Mouse (Mus musculus) kidney, adult 8-10 months (tissue): ENCODE measurements around the gene Coq8b.
"Not testable (repeated sequence)": the region's sequence is repeated elsewhere in the genome, so short reads cannot be mapped to it uniquely, and the experiment has no call there.

Experiments used
- DNase-seq, 2 experiments: peaks; one replicate each; pipeline ENCODE4 v3.0.0; 2022

The Coq8b gene

GRCm38 (mm10) chr7:27230781-27231180, 2.0 kb upstream of the Coq8b start:
- DNase-seq: no peak

- DNase-seq: no peak
Measured at GRCm38 (mm10) chr7:27231693-27232331, 1.0 kb upstream of the Coq8b start.

GRCm38 (mm10) chr7:27233300-27233699, 477 bp downstream of the Coq8b start:
- no peak for DNase-seq

- DNase-seq: no peak
Measured at GRCm38 (mm10) chr7:27235726-27236125, 2.9 kb downstream of the Coq8b start.

- no peak for DNase-seq
Measured at GRCm38 (mm10) chr7:27237527-27237926, 4.7 kb downstream of the Coq8b start.

- no peak for DNase-seq
Measured at GRCm38 (mm10) chr7:27238568-27238967, 5.7 kb downstream of the Coq8b start.

GRCm38 (mm10) chr7:27243211-27243610, 10.4 kb downstream of the Coq8b start:
- no peak for DNase-seq

GRCm38 (mm10) chr7:27244088-27244487, 11.3 kb downstream of the Coq8b start:
- not testable (repeated sequence) for DNase-seq

GRCm38 (mm10) chr7:27249146-27249545, 16.3 kb downstream of the Coq8b start:
- peak in 1 of 2 experiments; percentile 34 for DNase-seq

- DNase-seq: no peak
Measured at GRCm38 (mm10) chr7:27249928-27250327, 17.1 kb downstream of the Coq8b start.

GRCm38 (mm10) chr7:27251946-27252345, 19.1 kb downstream of the Coq8b start:
- DNase-seq: no peak

GRCm38 (mm10) chr7:27255721-27256120, 22.9 kb downstream of the Coq8b start:
- peak; percentile 54 to 71 for DNase-seq

GRCm38 (mm10) chr7:27257046-27257851, 24.4 kb downstream of the Coq8b start:
- DNase-seq: peak; percentile 54 to 59

- no peak for DNase-seq
Measured at GRCm38 (mm10) chr7:27257852-27258204, 25.0 kb downstream of the Coq8b start.

- DNase-seq: peak; percentile 92 to 93
Measured at GRCm38 (mm10) chr7:27258205-27258899, 25.5 kb downstream of the Coq8b start, which contains the start of gene Numbl. Gene Numbl, plus strand, starts transcription at chr7:27258433.

GRCm38 (mm10) chr7:27259271-27259721, 26.5 kb downstream of the Coq8b start:
- no peak for DNase-seq

- DNase-seq: no peak
Measured at GRCm38 (mm10) chr7:27259771-27260170, 26.9 kb downstream of the Coq8b start.

- DNase-seq: no peak
Measured at GRCm38 (mm10) chr7:27260856-27261255, 28.0 kb downstream of the Coq8b start.

GRCm38 (mm10) chr7:27261888-27262287, 29.1 kb downstream of the Coq8b start:
- no peak for DNase-seq

- DNase-seq: no peak
Measured at GRCm38 (mm10) chr7:27264761-27265160, 31.9 kb downstream of the Coq8b start.

GRCm38 (mm10) chr7:27266515-27267128, 33.8 kb downstream of the Coq8b start:
- DNase-seq: no peak

GRCm38 (mm10) chr7:27271423-27271822, 38.6 kb downstream of the Coq8b start:
- DNase-seq: no peak

GRCm38 (mm10) chr7:27273739-27274351, 41.0 kb downstream of the Coq8b start:
- DNase-seq: no peak
